Mouse (Mus musculus) midbrain, embryonic 11.5 days (tissue): ENCODE measurements around the gene Intu. TPM values are rescaled to one million over a fixed set of nuclear protein-coding genes. Genes with fewer than 3 reads are reported as not detected.

Source experiments
- ATAC-seq: fragments of 200-750 bp; cut with Nextera tagmentation; 2 replicates; pipeline ENCODE4 v1.8.0; 2017; ENCODE audit warnings: moderate TSS enrichment, moderate library complexity; ENCODE audit not compliant: low FRiP score
- DNase-seq: peaks from one replicate; pipeline ENCODE4 v3.0.0; 2015; ENCODE audit warnings: low spot score; ENCODE audit errors: missing footprints
- H3K27ac ChIP-seq: fragments of 300-500 bp; sonication (generic); 2 replicates; pipeline ENCODE4 v1.5.1; 2014; ENCODE audit warnings: low read depth, low read length
- H3K27me3 ChIP-seq: fragments of 300-500 bp; sonication (generic); 2 replicates; pipeline ENCODE4 v1.6.1; 2014; ENCODE audit warnings: mild to moderate bottlenecking, low read length, moderate library complexity, mixed read lengths; ENCODE audit not compliant: control insufficient read depth, insufficient read depth
- H3K36me3 ChIP-seq: fragments of 300-500 bp; sonication (generic); 2 replicates; pipeline ENCODE4 v1.6.1; 2014; ENCODE audit warnings: mild to moderate bottlenecking, low read length, moderate library complexity, mixed read lengths; ENCODE audit not compliant: control insufficient read depth, insufficient read depth
- H3K4me1 ChIP-seq: fragments of 300-500 bp; sonication (generic); 2 replicates; pipeline ENCODE4 v1.6.1; 2014; ENCODE audit warnings: low read length; ENCODE audit not compliant: control insufficient read depth, insufficient read depth
- H3K4me2 ChIP-seq: fragments of 300-500 bp; sonication (generic); 2 replicates; pipeline ENCODE4 v1.6.1; 2014; ENCODE audit warnings: mild to moderate bottlenecking, moderate library complexity
- H3K4me3 ChIP-seq: fragments of 300-500 bp; sonication (generic); 2 replicates; pipeline ENCODE4 v1.5.1; 2014; ENCODE audit warnings: low read depth, low read length
- H3K9ac ChIP-seq: fragments of 300-500 bp; sonication (generic); 2 replicates; pipeline ENCODE4 v1.6.1; 2014; ENCODE audit warnings: low read length
- H3K9me3 ChIP-seq: fragments of 300-500 bp; sonication (generic); 2 replicates; pipeline ENCODE4 v1.6.1; 2016; ENCODE audit warnings: low read length; ENCODE audit not compliant: control insufficient read depth
- WGBS: fragments of 180-500 bp; shearing (Covaris S2); extraction: QIAGEN DNeasy Blood & Tissue Kit; methylation state at CpG from one replicate; pipeline ENCODE4 v1.1.7; 2014; 5-methylcytosine and 5-hydroxymethylcytosine counted together
- polyA plus RNA-seq: library from polyadenylated mRNA; unstranded; fragments of >200 nt; fragmentation: Nextera tagmentation; extraction: Ambion mirVana; gene quantifications from 2 replicates; pipeline ENCODE4 v1.2.1, GENCODE M21; 2014

Intu gene
- polyA plus RNA-seq, 1 experiment from 2014 or later: 7.8 TPM

GRCm38 (mm10) chr3:40540567-40541554 is 9.8 kb downstream of the Intu start:
- H3K4me1 ChIP-seq: no peaks in the 10 kb centered on the region
- H3K4me3 ChIP-seq: peak overlapping the region; percentile 71
- H3K9me3 ChIP-seq: no peaks in the 10 kb centered on the region
- ATAC-seq (peak; percentile 98), DNase-seq (peak; percentile 99)
- H3K36me3 ChIP-seq: no peaks in the 10 kb centered on the region
- H3K27me3 ChIP-seq: no peaks in the 10 kb centered on the region
- H3K27ac ChIP-seq: no peak overlapping the region
- peak overlapping the region; percentile 54 for H3K4me2 ChIP-seq
- WGBS: 4% methylated on average over 45 of the region's 45 CpGs
- H3K9ac ChIP-seq: peak overlapping the region; percentile 79

- DNase-seq: no peak
- Histone ChIP-seq H3K4me2 (no peak overlapping the region), H3K4me1 (no peaks in the 10 kb centered on the region), H3K9me3 (no peaks in the 10 kb centered on the region), H3K9ac (no peak overlapping the region), H3K36me3 (no peaks in the 10 kb centered on the region), H3K27me3 (no peaks in the 10 kb centered on the region), H3K27ac (no peak overlapping the region), H3K4me3 (no peak overlapping the region)
- no peak for ATAC-seq
- 84% methylated on average over 4 of the region's 4 CpGs for WGBS
Measured at GRCm38 (mm10) chr3:40546621-40547020, 15.5 kb downstream of the Intu start.

GRCm38 (mm10) chr3:40652941-40653352 is 121.9 kb downstream of the Intu start:
- Histone ChIP-seq H3K4me2 (no peak overlapping the region), H3K27ac (no peak overlapping the region), H3K4me1 (no peaks in the 10 kb centered on the region), H3K9me3 (no peaks in the 10 kb centered on the region), H3K9ac (no peak overlapping the region), H3K4me3 (no peak overlapping the region), H3K36me3 (0 out of 2 replicates have a peak, but pooled peaks cover 2% of the 10 kb centered on the region), H3K27me3 (no peaks in the 10 kb centered on the region)
- 69% methylated on average over 10 of the region's 10 CpGs for WGBS
- ATAC-seq (no peak), DNase-seq (no peak)

GRCm38 (mm10) chr3:40653582-40653981 is 122.5 kb downstream of the Intu start:
- DNase-seq: no peak
- Histone ChIP-seq H3K9me3 (no peaks in the 10 kb centered on the region), H3K4me1 (no peaks in the 10 kb centered on the region), H3K9ac (no peak overlapping the region), H3K27me3 (no peaks in the 10 kb centered on the region), H3K27ac (no peak overlapping the region), H3K4me2 (no peak overlapping the region), H3K4me3 (no peak overlapping the region), H3K36me3 (peaks cover 2% of the 10 kb centered on the region; the same call in 1 of the 2 replicates)
- ATAC-seq: no peak
- WGBS: 96% methylated on average over 16 of the region's 16 CpGs

- Histone ChIP-seq H3K4me1 (no peaks in the 10 kb centered on the region), H3K36me3 (peaks cover 5% of the 10 kb centered on the region), H3K9ac (no peak overlapping the region), H3K4me2 (no peak overlapping the region), H3K27me3 (no peaks in the 10 kb centered on the region), H3K27ac (no peak overlapping the region), H3K9me3 (no peaks in the 10 kb centered on the region), H3K4me3 (no peak overlapping the region)
- ATAC-seq (no peak), DNase-seq (no peak)
- 95% methylated on average over 11 of the region's 11 CpGs for WGBS
Measured at GRCm38 (mm10) chr3:40654028-40654427, 122.9 kb downstream of the Intu start.

GRCm38 (mm10) chr3:40655571-40655970 is 124.5 kb downstream of the Intu start:
- no peak overlapping the region for H3K9ac ChIP-seq
- H3K4me3 ChIP-seq: no peak overlapping the region
- peaks cover 5% of the 10 kb centered on the region for H3K36me3 ChIP-seq
- no peaks in the 10 kb centered on the region for H3K4me1 ChIP-seq
- 94% methylated on average over 11 of the region's 11 CpGs for WGBS
- H3K9me3 ChIP-seq: no peaks in the 10 kb centered on the region
- H3K27ac ChIP-seq: no peak overlapping the region
- DNase-seq (no peak), ATAC-seq (no peak)
- no peaks in the 10 kb centered on the region for H3K27me3 ChIP-seq
- no peak overlapping the region for H3K4me2 ChIP-seq

- no peaks in the 10 kb centered on the region for H3K27me3 ChIP-seq
- H3K4me2 ChIP-seq: no peak overlapping the region
- 93% methylated on average over 5 of the region's 5 CpGs for WGBS
- no peak for DNase-seq
- no peak overlapping the region for H3K9ac ChIP-seq
- H3K36me3 ChIP-seq: peaks cover 5% of the 10 kb centered on the region
- no peaks in the 10 kb centered on the region for H3K4me1 ChIP-seq
- no peaks in the 10 kb centered on the region for H3K9me3 ChIP-seq
- H3K27ac ChIP-seq: no peak overlapping the region
- no peak for ATAC-seq
- H3K4me3 ChIP-seq: no peak overlapping the region
Measured at GRCm38 (mm10) chr3:40656339-40656738, 125.3 kb downstream of the Intu start.

- Histone ChIP-seq H3K4me2 (no peak overlapping the region), H3K27ac (no peak overlapping the region), H3K36me3 (peaks cover 3% of the 10 kb centered on the region), H3K9ac (no peak overlapping the region), H3K4me3 (no peak overlapping the region), H3K9me3 (no peaks in the 10 kb centered on the region; the same call in 1 of the 2 replicates), H3K4me1 (no peaks in the 10 kb centered on the region), H3K27me3 (no peaks in the 10 kb centered on the region)
- DNase-seq: no peak
- no peak for ATAC-seq
- 93% methylated on average over 2 of the region's 2 CpGs for WGBS
Measured at GRCm38 (mm10) chr3:40660231-40660630, 129.1 kb downstream of the Intu start.

GRCm38 (mm10) chr3:40666109-40666508 is 135.0 kb downstream of the Intu start:
- WGBS: 89% methylated on average over 4 of the region's 4 CpGs
- Histone ChIP-seq H3K9ac (no peak overlapping the region), H3K4me2 (no peak overlapping the region), H3K9me3 (no peaks in the 10 kb centered on the region; the same call in 1 of the 2 replicates), H3K36me3 (no peaks in the 10 kb centered on the region; the same call in none of the 2 replicates), H3K4me3 (no peak overlapping the region), H3K27ac (no peak overlapping the region), H3K4me1 (no peaks in the 10 kb centered on the region), H3K27me3 (no peaks in the 10 kb centered on the region)
- ATAC-seq (no peak), DNase-seq (no peak)
